Mouse (Mus musculus): ENCODE data around the gene Sapcd1.

Gene Sapcd1

DNA sequence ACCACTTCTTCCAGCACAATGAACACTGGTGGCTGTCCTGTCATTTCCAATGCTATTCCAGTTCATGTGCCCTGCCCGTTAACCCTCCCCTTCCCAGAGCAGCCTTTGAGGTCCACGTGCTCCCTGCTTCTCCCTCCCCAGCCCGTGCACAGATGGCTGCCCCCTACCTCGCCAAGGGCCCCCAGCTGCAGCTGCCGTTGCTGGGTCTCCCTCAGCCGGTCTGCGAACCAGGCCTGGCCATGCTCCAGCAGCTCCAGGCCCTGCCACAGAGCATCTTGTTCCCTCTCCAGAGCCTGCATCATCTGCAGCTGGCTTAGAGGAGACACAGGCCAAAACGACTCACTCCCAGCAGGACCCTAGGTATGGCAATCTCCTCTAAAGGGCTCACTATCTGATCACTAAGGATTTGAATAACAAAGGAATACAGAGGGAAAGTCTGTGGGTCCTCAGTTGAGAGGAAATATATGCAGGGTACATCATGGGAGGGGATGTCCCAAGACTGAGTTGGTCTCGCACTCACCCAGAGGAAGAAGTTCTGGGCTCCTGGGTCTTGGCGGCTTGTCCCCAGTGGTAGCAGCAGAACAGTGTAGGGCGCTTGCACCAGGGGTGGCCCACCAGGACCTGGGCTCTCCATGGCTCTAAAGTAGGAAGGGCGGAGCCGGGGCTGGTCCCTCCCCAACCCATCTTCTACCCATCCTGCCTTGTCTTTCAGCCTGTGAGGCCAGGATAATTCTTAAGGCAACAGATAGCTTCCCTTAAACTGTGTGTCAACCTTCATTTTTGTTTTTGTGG is at the start of gene Sapcd1:
Gene Sapcd1, minus strand, starts transcription at position 740 of the 792 bp plus-strand sequence.
- H3K36me3 ChIP-seq (ENCODE audit: insufficient read depth, low read length) = no peaks in the 10 kb centered on the region
- peaks cover 26% of the 10 kb centered on the region for H3K27me3 ChIP-seq (ENCODE audit: insufficient read depth, low read length)
- TF ChIP-seq CTCF (conservative IDR thresholded peaks at IDR 0.05; ENCODE audit: low read length) (no peak), NANOG (IDR thresholded peaks at IDR 0.05; ENCODE audit: borderline replicate concordance, low read length) (peak; percentile 50; the same call in 1 of the 2 replicates)
- no peaks in the 10 kb centered on the region for H3K9me3 ChIP-seq (ENCODE audit: low read length)
- peaks cover 75% of the 10 kb centered on the region for H3K4me1 ChIP-seq (replicated peaks; ENCODE audit: low read depth, low read length)
- peak within 1 kb of the TSS; percentile 57 for H3K4me3 ChIP-seq (replicated peaks; ENCODE audit: low read length)

DNA sequence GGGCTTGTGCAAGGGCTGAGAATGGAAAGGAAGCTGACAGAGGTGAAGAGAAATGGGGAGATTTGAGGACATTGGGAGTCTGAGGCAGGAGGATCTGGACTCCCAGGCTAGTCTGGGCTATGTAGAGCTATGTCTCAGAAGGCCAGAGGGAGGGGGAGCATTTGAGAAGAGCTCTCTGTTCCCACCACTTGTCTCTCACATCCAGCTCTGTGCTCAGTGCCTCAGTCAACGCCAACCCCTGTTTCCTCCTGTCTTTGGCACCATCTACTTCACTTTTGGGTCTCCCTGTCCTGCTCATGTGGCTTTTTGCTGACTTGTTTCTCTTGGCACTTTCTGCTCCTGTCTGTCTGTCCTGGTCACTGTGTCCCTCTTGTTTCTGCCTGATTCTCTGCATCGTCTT is 49.5 kb upstream of the Sapcd1 start:
- Histone ChIP-seq H3K36me3 (ENCODE audit: insufficient read depth, low read length) (0 out of 2 replicates have a peak, but pooled peaks cover 3% of the 10 kb centered on the region), H3K4me3 (replicated peaks; ENCODE audit: low read length) (peak overlapping the region; percentile 78), H3K4me1 (replicated peaks; ENCODE audit: low read depth, low read length) (peaks cover 79% of the 10 kb centered on the region), H3K9me3 (ENCODE audit: low read length) (no peaks in the 10 kb centered on the region), H3K27me3 (ENCODE audit: insufficient read depth, low read length) (no peaks in the 10 kb centered on the region)
- TF ChIP-seq CTCF (conservative IDR thresholded peaks at IDR 0.05; ENCODE audit: low read length) (no peak), NANOG (IDR thresholded peaks at IDR 0.05; ENCODE audit: borderline replicate concordance, low read length) (no peak), POU5F1 (IDR thresholded peaks at IDR 0.05; ENCODE audit: borderline replicate concordance, low read length) (no peak)

DNA sequence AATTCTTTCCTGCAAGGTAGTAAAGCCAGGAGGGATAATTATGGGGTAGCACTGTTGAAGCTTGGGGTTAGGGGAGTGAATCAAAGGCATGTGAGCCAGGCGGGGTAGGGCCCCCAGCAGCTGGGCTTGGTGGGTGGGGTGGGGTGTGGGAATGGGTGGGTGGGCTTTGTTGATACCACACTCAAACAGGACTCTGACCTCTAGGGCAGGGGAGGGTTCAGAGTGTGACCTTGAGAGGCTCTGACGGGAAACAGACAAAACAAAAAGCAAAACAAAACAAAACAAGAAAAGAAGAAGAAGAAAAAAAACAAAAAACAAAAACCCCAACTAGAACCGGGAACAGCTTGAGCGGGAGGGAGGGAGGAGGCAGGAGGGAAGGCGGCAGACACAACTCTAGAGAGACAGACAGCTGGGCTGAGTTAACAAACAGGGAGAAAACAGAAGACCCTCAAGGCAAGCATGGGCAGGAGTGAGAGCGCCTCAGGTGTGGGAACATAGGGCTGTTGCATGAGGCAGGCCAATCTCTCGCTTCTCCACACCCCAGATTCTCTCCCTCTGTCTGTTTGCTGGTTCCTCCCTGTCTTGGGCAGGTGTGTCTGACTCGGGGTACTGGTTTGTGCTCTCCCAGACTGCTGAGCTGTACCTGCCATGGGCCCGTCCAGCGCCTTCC is 48.8 kb upstream of the Sapcd1 start, which contains the start of gene Ly6g6e:
Gene Ly6g6e, plus strand, starts transcription at position 396 of the 670 bp plus-strand sequence.
- peaks cover 84% of the 10 kb centered on the region for H3K4me1 ChIP-seq (replicated peaks; ENCODE audit: low read depth, low read length)
- no peaks in the 10 kb centered on the region for H3K27me3 ChIP-seq (ENCODE audit: insufficient read depth, low read length)
- H3K9me3 ChIP-seq (ENCODE audit: low read length) = no peaks in the 10 kb centered on the region
- no peak for TF ChIP-seq POU5F1 (IDR thresholded peaks at IDR 0.05; ENCODE audit: borderline replicate concordance, low read length)
- TF ChIP-seq CTCF (conservative IDR thresholded peaks at IDR 0.05; ENCODE audit: low read length) = no peak
- TF ChIP-seq NANOG (IDR thresholded peaks at IDR 0.05; ENCODE audit: borderline replicate concordance, low read length) = no peak
- 0 out of 2 replicates have a peak, but pooled peaks cover 3% of the 10 kb centered on the region for H3K36me3 ChIP-seq (ENCODE audit: insufficient read depth, low read length)
- peak within 1 kb of the TSS; percentile 78 for H3K4me3 ChIP-seq (replicated peaks; ENCODE audit: low read length)

- H3K4me1 ChIP-seq (replicated peaks; ENCODE audit: low read depth, low read length) = peaks cover 85% of the 10 kb centered on the region
- peaks cover 3% of the 10 kb centered on the region; the same call in 1 of the 2 replicates for H3K27me3 ChIP-seq (ENCODE audit: insufficient read depth, low read length)
- TF ChIP-seq POU5F1 (IDR thresholded peaks at IDR 0.05; ENCODE audit: borderline replicate concordance, low read length) (no peak), CTCF (conservative IDR thresholded peaks at IDR 0.05; ENCODE audit: low read length) (no peak), NANOG (IDR thresholded peaks at IDR 0.05; ENCODE audit: borderline replicate concordance, low read length) (no peak)
- 0 out of 2 replicates have a peak, but pooled peaks cover 3% of the 10 kb centered on the region for H3K36me3 ChIP-seq (ENCODE audit: insufficient read depth, low read length)
- H3K9me3 ChIP-seq (ENCODE audit: low read length) = no peaks in the 10 kb centered on the region
- H3K4me3 ChIP-seq (replicated peaks; ENCODE audit: low read length) = peak overlapping the region; percentile 73
Observed at GRCm38 (mm10) chr17:35074097-35074496, 46.3 kb upstream of the Sapcd1 start.

DNA sequence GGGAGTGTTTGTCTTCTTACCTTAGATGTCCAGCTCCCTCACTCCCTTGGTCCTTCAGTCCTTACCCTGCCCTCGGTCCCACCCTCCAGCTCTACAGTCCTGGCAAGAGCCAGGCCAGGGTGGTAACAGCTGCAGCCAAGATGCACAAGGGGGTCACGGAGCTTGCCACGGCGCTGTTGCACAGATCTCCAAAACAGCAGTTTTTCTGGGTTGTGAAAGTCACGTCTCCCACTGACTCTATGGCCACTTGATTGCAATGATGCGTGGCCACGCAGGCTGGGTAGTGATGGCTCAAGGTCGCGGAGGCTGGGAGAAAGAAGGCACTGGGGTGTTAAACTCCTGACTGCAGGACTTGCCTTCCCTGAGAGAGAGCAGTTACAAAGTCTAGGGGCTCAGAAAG is 43.6 kb upstream of the Sapcd1 start:
- H3K27me3 ChIP-seq (ENCODE audit: insufficient read depth, low read length) = peaks cover 28% of the 10 kb centered on the region
- peaks cover 87% of the 10 kb centered on the region for H3K4me1 ChIP-seq (replicated peaks; ENCODE audit: low read depth, low read length)
- H3K9me3 ChIP-seq (ENCODE audit: low read length) = no peaks in the 10 kb centered on the region
- H3K36me3 ChIP-seq (ENCODE audit: insufficient read depth, low read length) = no peaks in the 10 kb centered on the region
- no peak overlapping the region for H3K4me3 ChIP-seq (replicated peaks; ENCODE audit: low read length)
- TF ChIP-seq NANOG (IDR thresholded peaks at IDR 0.05; ENCODE audit: borderline replicate concordance, low read length) = no peak
- no peak for TF ChIP-seq POU5F1 (IDR thresholded peaks at IDR 0.05; ENCODE audit: borderline replicate concordance, low read length)
- no peak for TF ChIP-seq CTCF (conservative IDR thresholded peaks at IDR 0.05; ENCODE audit: low read length)

- no peaks in the 10 kb centered on the region for H3K36me3 ChIP-seq (ENCODE audit: insufficient read depth, low read length)
- TF ChIP-seq NANOG (IDR thresholded peaks at IDR 0.05; ENCODE audit: borderline replicate concordance, low read length) (no peak), POU5F1 (IDR thresholded peaks at IDR 0.05; ENCODE audit: borderline replicate concordance, low read length) (no peak), CTCF (conservative IDR thresholded peaks at IDR 0.05; ENCODE audit: low read length) (no peak)
- peaks cover 31% of the 10 kb centered on the region for H3K27me3 ChIP-seq (ENCODE audit: insufficient read depth, low read length)
- H3K4me1 ChIP-seq (replicated peaks; ENCODE audit: low read depth, low read length) = peaks cover 86% of the 10 kb centered on the region
- H3K4me3 ChIP-seq (replicated peaks; ENCODE audit: low read length) = no peak overlapping the region; the same call in 1 of the 2 replicates
- no peaks in the 10 kb centered on the region for H3K9me3 ChIP-seq (ENCODE audit: low read length)
Observed at GRCm38 (mm10) chr17:35070556-35071229, 42.9 kb upstream of the Sapcd1 start.

DNA sequence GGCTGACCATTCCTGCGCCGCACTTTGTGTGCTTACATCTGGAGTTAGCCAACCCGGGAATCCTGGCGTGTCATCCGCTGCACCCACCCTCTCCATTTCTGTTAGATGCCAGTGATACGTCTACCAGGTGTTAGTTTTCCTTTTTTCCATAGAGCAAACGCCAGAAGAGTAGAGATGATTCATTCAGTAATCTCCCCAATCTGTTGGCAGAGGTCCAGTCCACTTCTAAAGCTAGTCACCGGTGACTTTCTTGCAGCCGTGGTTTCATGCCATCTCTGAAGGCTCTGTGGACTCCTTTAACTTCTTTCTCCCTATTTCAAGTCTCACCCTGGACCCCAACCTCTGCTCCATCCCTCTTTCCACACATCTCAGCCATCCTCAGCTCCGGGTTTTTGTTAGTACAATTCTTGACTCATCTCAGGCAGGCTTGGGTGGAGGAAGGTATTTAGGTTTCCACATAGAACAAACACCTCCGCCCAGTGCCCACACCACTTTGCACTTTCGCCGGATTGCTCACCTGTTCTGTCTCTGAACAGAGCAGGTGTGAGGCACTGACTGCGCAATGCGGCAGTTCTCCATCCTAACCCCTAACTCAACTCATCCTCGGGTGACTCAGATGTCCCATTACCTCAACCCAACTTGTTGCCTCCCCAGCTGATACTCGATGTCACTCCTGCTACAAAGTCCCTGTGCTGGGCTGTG is 40.5 kb upstream of the Sapcd1 start:
- Histone ChIP-seq H3K27me3 (ENCODE audit: insufficient read depth, low read length) (peaks cover 34% of the 10 kb centered on the region), H3K4me1 (replicated peaks; ENCODE audit: low read depth, low read length) (peaks cover 85% of the 10 kb centered on the region), H3K9me3 (ENCODE audit: low read length) (no peaks in the 10 kb centered on the region), H3K4me3 (replicated peaks; ENCODE audit: low read length) (no peak overlapping the region), H3K36me3 (ENCODE audit: insufficient read depth, low read length) (peaks cover 2% of the 10 kb centered on the region)
- TF ChIP-seq CTCF (conservative IDR thresholded peaks at IDR 0.05; ENCODE audit: low read length) = no peak
- TF ChIP-seq NANOG (IDR thresholded peaks at IDR 0.05; ENCODE audit: borderline replicate concordance, low read length) = no peak
- no peak for TF ChIP-seq POU5F1 (IDR thresholded peaks at IDR 0.05; ENCODE audit: borderline replicate concordance, low read length)

Measured in E14TG2a.4 (cell line).